Mouse (Mus musculus): ENCODE measurements at regions not wholly inside any gene's neighbourhood (a gene's known extent, or its start where the extent isn't known, plus 50 kb on each side); places are given as distances from the start of the nearest gene placed in this dataset.

- DNase-seq (ENCODE audit: low spot score in 2 of 2), result no peak
These were observed 79.1 kb downstream of the Cyp26b1 start for GRCm38 (mm10) chr6:84514623-84515022.

- DNase-seq (ENCODE audit: low spot score in 2 of 2), result no peak
These were observed 85.1 kb downstream of the Cyp26b1 start for GRCm38 (mm10) chr6:84508598-84508997.

GRCm38 (mm10) chr6:84506675-84507074 lies 87.0 kb downstream of the Cyp26b1 start:
- no peak for DNase-seq (ENCODE audit: low spot score in 2 of 2)

- no peak for DNase-seq (ENCODE audit: low spot score in 2 of 2)
These were observed 93.3 kb downstream of the Cyp26b1 start for GRCm38 (mm10) chr6:84500255-84500886.

- DNase-seq (ENCODE audit: low spot score in 2 of 2), result no peak
These were observed 95.6 kb downstream of the Cyp26b1 start for GRCm38 (mm10) chr6:84498076-84498475.

GRCm38 (mm10) chr6:84493676-84494075 lies 100.0 kb downstream of the Cyp26b1 start:
- no peak for DNase-seq (ENCODE audit: low spot score in 2 of 2)

GRCm38 (mm10) chr6:84493169-84493568 lies 100.5 kb downstream of the Cyp26b1 start:
- DNase-seq (ENCODE audit: low spot score in 2 of 2), result no peak

- DNase-seq (ENCODE audit: low spot score in 2 of 2), result no peak
These were observed 101.1 kb downstream of the Cyp26b1 start for GRCm38 (mm10) chr6:84492594-84492993.

- DNase-seq (ENCODE audit: low spot score in 2 of 2), result no peak
These were observed 102.6 kb downstream of the Cyp26b1 start for GRCm38 (mm10) chr6:84491106-84491505.

GRCm38 (mm10) chr6:84481205-84481604 lies 112.5 kb downstream of the Cyp26b1 start:
- DNase-seq (ENCODE audit: low spot score in 2 of 2), result no peak

GRCm38 (mm10) chr6:84477072-84477471 lies 116.6 kb downstream of the Cyp26b1 start:
- no peak for DNase-seq (ENCODE audit: low spot score in 2 of 2)

GRCm38 (mm10) chr6:84476466-84476865 lies 117.2 kb downstream of the Cyp26b1 start:
- DNase-seq (ENCODE audit: low spot score in 2 of 2), result no peak

GRCm38 (mm10) chr6:84474835-84475234 lies 118.9 kb downstream of the Cyp26b1 start:
- no peak for DNase-seq (ENCODE audit: low spot score in 2 of 2)

- DNase-seq (ENCODE audit: low spot score in 2 of 2), result no peak
These were observed 120.5 kb downstream of the Cyp26b1 start for GRCm38 (mm10) chr6:84473171-84473570.

GRCm38 (mm10) chr6:84472287-84472686 lies 121.4 kb downstream of the Cyp26b1 start:
- DNase-seq (ENCODE audit: low spot score in 2 of 2), result no peak

- no peak for DNase-seq (ENCODE audit: low spot score in 2 of 2)
These were observed 126.4 kb downstream of the Cyp26b1 start for GRCm38 (mm10) chr6:84467319-84467718.

GRCm38 (mm10) chr6:84466223-84466622 lies 127.5 kb downstream of the Cyp26b1 start:
- DNase-seq (ENCODE audit: low spot score in 2 of 2), result peak; percentile 23 to 29

GRCm38 (mm10) chr6:84465596-84465995 lies 128.1 kb downstream of the Cyp26b1 start:
- DNase-seq (ENCODE audit: low spot score in 2 of 2), result no peak

- no peak for DNase-seq (ENCODE audit: low spot score in 2 of 2)
These were observed 129.9 kb downstream of the Cyp26b1 start for GRCm38 (mm10) chr6:84463592-84464367.

GRCm38 (mm10) chr6:84456803-84457202 lies 136.9 kb downstream of the Cyp26b1 start:
- DNase-seq (ENCODE audit: low spot score in 2 of 2), result no peak

- peak in 1 of 2 experiments; percentile 18 for DNase-seq (ENCODE audit: low spot score in 2 of 2)
These were observed 148.6 kb downstream of the Cyp26b1 start for GRCm38 (mm10) chr6:84445093-84445492.

GRCm38 (mm10) chr6:84442667-84443066 lies 151.0 kb downstream of the Cyp26b1 start:
- DNase-seq (ENCODE audit: low spot score in 2 of 2), result peak in 1 of 2 experiments; percentile 28

Measured in right cerebral cortex, postnatal 36 days (tissue).